Mouse (Mus musculus): ENCODE measurements around the gene Soga1. TPM values are rescaled to one million over a fixed set of nuclear protein-coding genes. Genes with fewer than 3 reads are reported as not detected.

The Soga1 gene
- polyA plus RNA-seq, 1 experiment from 2014 or later = 1.8 TPM

- no peaks in the 10 kb centered on the region for H3K9me3 ChIP-seq (replicated peaks; ENCODE audit: low read length)
- H3K9ac ChIP-seq (ENCODE audit: low read depth, low read length) = no peak overlapping the region
- 87% methylated on average over 6 of the region's 6 CpGs for WGBS
- ATAC-seq (replicated peaks; ENCODE audit: low FRiP score, low read depth) (no peak), DNase-seq (ENCODE audit: low spot score) (no peak)
- H3K27ac ChIP-seq = no peak overlapping the region
- H3K4me3 ChIP-seq (replicated peaks; ENCODE audit: low read depth, low read length) = no peak overlapping the region
- H3K4me1 ChIP-seq (replicated peaks; ENCODE audit: insufficient read depth, low read length) = peaks cover 22% of the 10 kb centered on the region
- peaks cover 10% of the 10 kb centered on the region; the same call in 1 of the 2 replicates for H3K36me3 ChIP-seq (ENCODE audit: insufficient read depth, low read length)
- TF ChIP-seq CTCF (IDR thresholded peaks at IDR 0.05; ENCODE audit: low read depth) = no peak
- H3K27me3 ChIP-seq (ENCODE audit: insufficient read depth, low read length) = no peaks in the 10 kb centered on the region
- no peak overlapping the region for H3K4me2 ChIP-seq (ENCODE audit: low read length)
Observed at GRCm38 (mm10) chr2:157055721-157056120, 23.3 kb downstream of the Soga1 start.

DNA sequence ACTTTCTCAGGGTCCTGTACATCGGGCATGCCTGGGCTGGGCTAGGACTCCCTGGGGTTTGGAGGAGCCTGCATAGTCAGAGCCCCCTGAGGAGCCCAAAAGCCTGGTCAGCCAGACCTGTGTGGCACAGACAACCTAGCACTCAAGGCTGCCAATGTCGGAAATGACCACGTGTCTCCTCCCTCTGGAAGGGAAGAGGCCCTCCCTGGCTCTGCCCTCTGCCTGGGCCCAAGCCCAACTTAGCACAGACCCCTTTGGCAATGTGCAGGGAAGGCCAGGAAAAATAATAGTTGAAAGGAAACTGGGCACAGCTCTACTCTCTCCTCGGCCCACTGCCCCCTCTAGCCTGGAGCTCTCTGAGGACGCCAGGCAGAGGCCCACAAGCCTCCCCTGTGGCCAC, 24.2 kb downstream of the Soga1 start:
- Histone ChIP-seq H3K4me3 (replicated peaks; ENCODE audit: low read depth, low read length) (no peak overlapping the region), H3K9ac (ENCODE audit: low read depth, low read length) (0 out of 2 replicates have a peak overlapping the region, but pooled peaks have one; percentile 8), H3K4me1 (replicated peaks; ENCODE audit: insufficient read depth, low read length) (peaks cover 22% of the 10 kb centered on the region), H3K4me2 (ENCODE audit: low read length) (no peak overlapping the region), H3K27ac (peak overlapping the region; percentile 44), H3K27me3 (ENCODE audit: insufficient read depth, low read length) (no peaks in the 10 kb centered on the region), H3K36me3 (ENCODE audit: insufficient read depth, low read length) (peaks cover 11% of the 10 kb centered on the region), H3K9me3 (replicated peaks; ENCODE audit: low read length) (no peaks in the 10 kb centered on the region)
- ATAC-seq (replicated peaks; ENCODE audit: low FRiP score, low read depth) = no peak
- WGBS = 49% methylated on average over 5 of the region's 5 CpGs
- TF ChIP-seq CTCF (IDR thresholded peaks at IDR 0.05; ENCODE audit: low read depth) = no peak
- no peak for DNase-seq (ENCODE audit: low spot score)

GRCm38 (mm10) chr2:157054297-157054696, 24.8 kb downstream of the Soga1 start:
- H3K4me3 ChIP-seq (replicated peaks; ENCODE audit: low read depth, low read length) = no peak overlapping the region
- no peaks in the 10 kb centered on the region for H3K9me3 ChIP-seq (replicated peaks; ENCODE audit: low read length)
- no peak overlapping the region for H3K9ac ChIP-seq (ENCODE audit: low read depth, low read length)
- WGBS = 67% methylated on average over 8 of the region's 8 CpGs
- H3K36me3 ChIP-seq (ENCODE audit: insufficient read depth, low read length) = peaks cover 9% of the 10 kb centered on the region
- H3K4me1 ChIP-seq (replicated peaks; ENCODE audit: insufficient read depth, low read length) = peaks cover 21% of the 10 kb centered on the region
- TF ChIP-seq CTCF (IDR thresholded peaks at IDR 0.05; ENCODE audit: low read depth) = no peak
- no peak overlapping the region for H3K4me2 ChIP-seq (ENCODE audit: low read length)
- H3K27ac ChIP-seq = no peak overlapping the region
- no peak for ATAC-seq (replicated peaks; ENCODE audit: low FRiP score, low read depth)
- no peak for DNase-seq (ENCODE audit: low spot score)
- H3K27me3 ChIP-seq (ENCODE audit: insufficient read depth, low read length) = no peaks in the 10 kb centered on the region

GRCm38 (mm10) chr2:157053787-157054186, 25.3 kb downstream of the Soga1 start:
- ATAC-seq (replicated peaks; ENCODE audit: low FRiP score, low read depth) (no peak), DNase-seq (ENCODE audit: low spot score) (no peak)
- Histone ChIP-seq H3K27me3 (ENCODE audit: insufficient read depth, low read length) (no peaks in the 10 kb centered on the region), H3K4me2 (ENCODE audit: low read length) (no peak overlapping the region), H3K9me3 (replicated peaks; ENCODE audit: low read length) (no peaks in the 10 kb centered on the region), H3K4me1 (replicated peaks; ENCODE audit: insufficient read depth, low read length) (peaks cover 18% of the 10 kb centered on the region), H3K36me3 (ENCODE audit: insufficient read depth, low read length) (peaks cover 9% of the 10 kb centered on the region), H3K9ac (ENCODE audit: low read depth, low read length) (no peak overlapping the region), H3K4me3 (replicated peaks; ENCODE audit: low read depth, low read length) (no peak overlapping the region), H3K27ac (no peak overlapping the region)
- TF ChIP-seq CTCF (IDR thresholded peaks at IDR 0.05; ENCODE audit: low read depth) = peak; percentile 50
- 80% methylated on average over 4 of the region's 4 CpGs for WGBS

DNA sequence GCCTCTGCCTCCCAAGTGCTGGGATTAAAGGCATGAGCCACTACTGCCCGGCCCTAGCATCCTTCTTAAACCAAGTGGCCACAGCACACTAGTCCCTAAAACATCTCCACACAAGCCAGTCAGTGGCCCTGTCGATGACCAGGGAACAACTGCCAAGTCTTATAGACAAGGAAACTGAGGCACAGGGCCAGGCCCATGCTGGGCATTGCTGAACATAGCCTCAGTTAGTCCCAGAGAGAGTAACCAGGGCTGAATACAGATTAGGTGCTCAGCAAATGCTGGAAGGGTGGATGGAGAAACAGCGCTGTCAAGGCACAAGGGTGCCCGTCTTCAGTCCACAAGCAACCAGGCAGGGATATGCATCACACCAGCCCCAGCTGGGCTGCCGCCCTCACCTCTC, 25.9 kb downstream of the Soga1 start:
- Histone ChIP-seq H3K4me2 (ENCODE audit: low read length) (no peak overlapping the region), H3K27me3 (ENCODE audit: insufficient read depth, low read length) (no peaks in the 10 kb centered on the region), H3K9ac (ENCODE audit: low read depth, low read length) (no peak overlapping the region), H3K36me3 (ENCODE audit: insufficient read depth, low read length) (peaks cover 13% of the 10 kb centered on the region), H3K4me3 (replicated peaks; ENCODE audit: low read depth, low read length) (no peak overlapping the region), H3K27ac (no peak overlapping the region), H3K4me1 (replicated peaks; ENCODE audit: insufficient read depth, low read length) (peaks cover 11% of the 10 kb centered on the region), H3K9me3 (replicated peaks; ENCODE audit: low read length) (no peaks in the 10 kb centered on the region)
- DNase-seq (ENCODE audit: low spot score) (no peak), ATAC-seq (replicated peaks; ENCODE audit: low FRiP score, low read depth) (no peak)
- over 99% methylated on average over 5 of the region's 5 CpGs for WGBS
- TF ChIP-seq CTCF (IDR thresholded peaks at IDR 0.05; ENCODE audit: low read depth) = no peak

DNA sequence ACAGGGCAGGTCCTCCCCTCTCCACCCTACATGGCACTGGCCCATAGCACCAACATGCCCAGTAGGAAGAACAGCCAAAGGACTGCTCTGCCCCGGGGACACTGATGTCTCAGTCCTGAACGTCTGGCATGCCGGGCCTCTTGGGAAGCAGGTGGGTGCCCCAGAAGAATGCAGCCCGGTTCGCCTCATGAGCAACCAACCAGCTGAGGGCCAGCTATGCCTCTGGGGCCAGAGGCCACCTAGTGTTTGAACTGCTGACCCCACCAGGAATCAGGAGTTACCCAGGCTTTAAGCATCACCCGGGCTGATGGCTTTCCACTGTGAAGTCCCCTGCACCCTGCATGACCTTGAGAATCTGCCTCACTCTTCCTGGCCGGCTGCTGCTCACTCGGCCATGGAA, 26.6 kb downstream of the Soga1 start:
- TF ChIP-seq CTCF (IDR thresholded peaks at IDR 0.05; ENCODE audit: low read depth) = no peak
- H3K4me1 ChIP-seq (replicated peaks; ENCODE audit: insufficient read depth, low read length) = peaks cover 11% of the 10 kb centered on the region; the same call in 1 of the 2 replicates
- peaks cover 13% of the 10 kb centered on the region for H3K36me3 ChIP-seq (ENCODE audit: insufficient read depth, low read length)
- no peaks in the 10 kb centered on the region for H3K27me3 ChIP-seq (ENCODE audit: insufficient read depth, low read length)
- DNase-seq (ENCODE audit: low spot score) = no peak
- no peak overlapping the region for H3K4me2 ChIP-seq (ENCODE audit: low read length)
- no peak overlapping the region for H3K9ac ChIP-seq (ENCODE audit: low read depth, low read length)
- H3K4me3 ChIP-seq (replicated peaks; ENCODE audit: low read depth, low read length) = no peak overlapping the region
- peak overlapping the region; percentile 47; the same call in 1 of the 2 replicates for H3K27ac ChIP-seq
- ATAC-seq (replicated peaks; ENCODE audit: low FRiP score, low read depth) = peak; percentile 48; the same call in 1 of the 2 replicates
- WGBS = 42% methylated on average over 8 of the region's 8 CpGs
- no peaks in the 10 kb centered on the region for H3K9me3 ChIP-seq (replicated peaks; ENCODE audit: low read length)

GRCm38 (mm10) chr2:157049831-157050243, 29.2 kb downstream of the Soga1 start:
- Histone ChIP-seq H3K27ac (no peak overlapping the region), H3K36me3 (ENCODE audit: insufficient read depth, low read length) (peaks cover 29% of the 10 kb centered on the region), H3K27me3 (ENCODE audit: insufficient read depth, low read length) (no peaks in the 10 kb centered on the region), H3K4me1 (replicated peaks; ENCODE audit: insufficient read depth, low read length) (peaks cover 7% of the 10 kb centered on the region; the same call in 1 of the 2 replicates), H3K4me2 (ENCODE audit: low read length) (no peak overlapping the region), H3K9ac (ENCODE audit: low read depth, low read length) (no peak overlapping the region), H3K4me3 (replicated peaks; ENCODE audit: low read depth, low read length) (no peak overlapping the region), H3K9me3 (replicated peaks; ENCODE audit: low read length) (no peaks in the 10 kb centered on the region)
- ATAC-seq (replicated peaks; ENCODE audit: low FRiP score, low read depth) (no peak), DNase-seq (ENCODE audit: low spot score) (no peak)
- no peak for TF ChIP-seq CTCF (IDR thresholded peaks at IDR 0.05; ENCODE audit: low read depth)
- WGBS = 73% methylated on average over 8 of the region's 8 CpGs
